In genomic region chr8:70774740-70775139, GRCm38 (mm10) we compare ENCODE assay signal across 9 mouse cellular contexts. TPM values are rescaled to one million over a fixed set of nuclear protein-coding genes. Genes with fewer than 3 reads are reported as not detected.
A peak's percentile ranks its signal among the peaks of the same experiment; 100 is the strongest.
DNase-seq lines count a peak whose midpoint lies in the region; ATAC-seq lines count a peak whose summit lies in the region.
"Had no signal": no experiment of that assay in that cellular context is flagged by ENCODE, and none has a peak within 500 bp of the region (broad histone marks: within the 10 kb centered on the region; RNA-seq: fewer than 3 reads in every experiment).

No protein-coding gene starts in this region.

- no peaks in the 10 kb centered on the region for H3K9me3 ChIP-seq in heart, embryonic 12.5 days (replicated peaks)
- no peaks in the 10 kb centered on the region for H3K9me3 ChIP-seq in embryonic facial prominence, embryonic 14.5 days (ENCODE audit: control insufficient read depth, low read length)
- H3K9me3 ChIP-seq in limb, embryonic 15.5 days: no peaks in the 10 kb centered on the region

- peaks cover 41% of the 10 kb centered on the region for H3K4me1 ChIP-seq in heart, embryonic 12.5 days (replicated peaks)
- peaks cover 35% of the 10 kb centered on the region for H3K4me1 ChIP-seq in embryonic facial prominence, embryonic 14.5 days (ENCODE audit: control insufficient read depth, insufficient read depth, low read length)
- H3K4me1 ChIP-seq in limb, embryonic 15.5 days: peaks cover 61% of the 10 kb centered on the region

- H3K27me3 ChIP-seq in heart, embryonic 12.5 days (replicated peaks): peaks cover 6% of the 10 kb centered on the region; the same call in 1 of the 2 replicates
- H3K27me3 ChIP-seq in embryonic facial prominence, embryonic 14.5 days (replicated peaks; ENCODE audit: control insufficient read depth, insufficient read depth, low read length): no peaks in the 10 kb centered on the region
- no peaks in the 10 kb centered on the region for H3K27me3 ChIP-seq in limb, embryonic 15.5 days

- H3K4me2 ChIP-seq in heart, embryonic 12.5 days: no peak overlapping the region
- peak overlapping the region; percentile 30; the same call in 1 of the 2 replicates for H3K4me2 ChIP-seq in embryonic facial prominence, embryonic 14.5 days (ENCODE audit: low read depth, low read length)
- H3K4me2 ChIP-seq in limb, embryonic 15.5 days: peak overlapping the region; percentile 81; the same call in 1 of the 2 replicates

- 90% methylated on average over 18 of the region's 18 CpGs for WGBS in heart, embryonic 12.5 days
- 91% methylated on average over 8 of the region's 18 CpGs for WGBS in embryonic facial prominence, embryonic 14.5 days
- WGBS in limb, embryonic 15.5 days: 93% methylated on average over 18 of the region's 18 CpGs

- H3K27ac ChIP-seq in heart, embryonic 12.5 days (ENCODE audit: poor library complexity, severe bottlenecking): no peak overlapping the region
- peak overlapping the region; percentile 67 for H3K27ac ChIP-seq in embryonic facial prominence, embryonic 14.5 days (replicated peaks; ENCODE audit: low read depth, low read length)
- H3K27ac ChIP-seq in limb, embryonic 15.5 days: peak overlapping the region; percentile 85

- no peak overlapping the region for H3K4me3 ChIP-seq in heart, embryonic 12.5 days
- no peak overlapping the region for H3K4me3 ChIP-seq in embryonic facial prominence, embryonic 14.5 days (ENCODE audit: low read depth, low read length)
- H3K4me3 ChIP-seq in limb, embryonic 15.5 days: 0 out of 2 replicates have a peak overlapping the region, but pooled peaks have one; percentile 9

- H3K36me3 ChIP-seq in heart, embryonic 12.5 days: peaks cover 60% of the 10 kb centered on the region
- H3K36me3 ChIP-seq in embryonic facial prominence, embryonic 14.5 days (ENCODE audit: control insufficient read depth, insufficient read depth, low read length): peaks cover 60% of the 10 kb centered on the region
- peaks cover 59% of the 10 kb centered on the region for H3K36me3 ChIP-seq in limb, embryonic 15.5 days

- peak overlapping the region; percentile 52; the same call in 1 of the 2 replicates for H3K9ac ChIP-seq in heart, embryonic 12.5 days
- H3K9ac ChIP-seq in embryonic facial prominence, embryonic 14.5 days (ENCODE audit: low read depth, low read length): peak overlapping the region; percentile 98; the same call in 1 of the 2 replicates
- H3K9ac ChIP-seq in limb, embryonic 15.5 days: 0 out of 2 replicates have a peak overlapping the region, but pooled peaks have one; percentile 93

- no peak for DNase-seq in heart, adult 9 months (ENCODE audit: low spot score in 2 of 2)
- peak; percentile 84 for DNase-seq in 3134 (ENCODE audit: extremely low read depth, insufficient read length, low spot score)
- no peak for DNase-seq in embryonic facial prominence, embryonic 14.5 days (ENCODE audit: low spot score)
- DNase-seq in yolk sac, embryonic 10.5 days (ENCODE audit: low spot score): no peak
- no peak for DNase-seq in adrenal gland, adult 18-20 months (ENCODE audit: low spot score in 2 of 2)
- DNase-seq in lung, postnatal 25 days (ENCODE audit: low spot score): no peak
- DNase-seq: right cerebral cortex, postnatal 4 days had no signal

- ATAC-seq in heart, embryonic 12.5 days (ENCODE audit: insufficient number of reproducible peaks, low FRiP score): no peak
- no peak for ATAC-seq in embryonic facial prominence, embryonic 14.5 days (ENCODE audit: low read depth)
- no peak for ATAC-seq in limb, embryonic 15.5 days (ENCODE audit: insufficient number of reproducible peaks, low FRiP score, low TSS enrichment, low read depth)

RNA-seq across cellular contexts. Expression of gene Pik3r2, which starts 1.8 kb away (rescaled TPM):
- 35.2 and 37.2 TPM in 2 replicates for polyA plus RNA-seq in heart, embryonic 12.5 days (2016; fragmentation: Nextera tagmentation; extraction: Ambion mirVana)
- 61.5 and 70.3 TPM in 2 replicates for polyA plus RNA-seq in embryonic facial prominence, embryonic 14.5 days (2014; fragmentation: Nextera tagmentation; extraction: Ambion mirVana)
- polyA plus RNA-seq in limb, embryonic 15.5 days (2015; fragmentation: Nextera tagmentation; extraction: Ambion mirVana): 85.8 and 91.4 TPM in 2 replicates
- 10 to 100 TPM; 30.5 to 36.5 TPM for total RNA-seq in adrenal gland, adult 18-20 months (2021)

RNA-seq across cellular contexts. Expression of gene Mpv17l2, which starts 14.0 kb away (rescaled TPM):
- 37.2 and 37.9 TPM in 2 replicates for polyA plus RNA-seq in heart, embryonic 12.5 days (2016; fragmentation: Nextera tagmentation; extraction: Ambion mirVana)
- polyA plus RNA-seq in embryonic facial prominence, embryonic 14.5 days (2014; fragmentation: Nextera tagmentation; extraction: Ambion mirVana): 34.2 and 36.5 TPM in 2 replicates
- polyA plus RNA-seq in limb, embryonic 15.5 days (2015; fragmentation: Nextera tagmentation; extraction: Ambion mirVana): 41.9 and 46.1 TPM in 2 replicates
- total RNA-seq in adrenal gland, adult 18-20 months (2021): 100 to 1,000 TPM in 1 of 2 experiments, 10 to 100 TPM in 1; 94.9 to 120 TPM

RNA-seq across cellular contexts. Expression of gene Rab3a, which starts 20.3 kb away (rescaled TPM):
- polyA plus RNA-seq in heart, embryonic 12.5 days (2016; fragmentation: Nextera tagmentation; extraction: Ambion mirVana): 19.1 and 19.2 TPM in 2 replicates
- 36.3 and 39.0 TPM in 2 replicates for polyA plus RNA-seq in embryonic facial prominence, embryonic 14.5 days (2014; fragmentation: Nextera tagmentation; extraction: Ambion mirVana)
- 17.1 and 19.4 TPM in 2 replicates for polyA plus RNA-seq in limb, embryonic 15.5 days (2015; fragmentation: Nextera tagmentation; extraction: Ambion mirVana)
- 10 to 100 TPM; 52.4 to 60.4 TPM for total RNA-seq in adrenal gland, adult 18-20 months (2021)

RNA-seq across cellular contexts. Expression of gene Mast3, which starts 30.1 kb away (rescaled TPM):
- 7.2 and 8.1 TPM in 2 replicates for polyA plus RNA-seq in heart, embryonic 12.5 days (2016; fragmentation: Nextera tagmentation; extraction: Ambion mirVana)
- polyA plus RNA-seq in embryonic facial prominence, embryonic 14.5 days (2014; fragmentation: Nextera tagmentation; extraction: Ambion mirVana): 13.5 and 14.9 TPM in 2 replicates
- polyA plus RNA-seq in limb, embryonic 15.5 days (2015; fragmentation: Nextera tagmentation; extraction: Ambion mirVana): 13.8 and 14.4 TPM in 2 replicates
- total RNA-seq in adrenal gland, adult 18-20 months (2021): 10 to 100 TPM; 15.6 to 16.7 TPM

RNA-seq across cellular contexts. Expression of gene Il12rb1, which starts 33.5 kb away (rescaled TPM):
- polyA plus RNA-seq in heart, embryonic 12.5 days (2016; fragmentation: Nextera tagmentation; extraction: Ambion mirVana): not detected in 2 replicates
- polyA plus RNA-seq in embryonic facial prominence, embryonic 14.5 days (2014; fragmentation: Nextera tagmentation; extraction: Ambion mirVana): 0.07 and 0.19 TPM in 2 replicates
- polyA plus RNA-seq in limb, embryonic 15.5 days (2015; fragmentation: Nextera tagmentation; extraction: Ambion mirVana): 0.13 and 0.35 TPM in 2 replicates
- total RNA-seq in adrenal gland, adult 18-20 months (2021): under 1 TPM; 0.66 to 0.77 TPM
